Mouse (Mus musculus) right cerebral cortex, postnatal 10 days (tissue): ENCODE measurements around the gene Gm10271.

Source experiments
- DNase-seq, 2 experiments: peaks; one replicate each; pipeline ENCODE4 v3.0.0; 2021; ENCODE audit warnings: low spot score in 2 of 2

Gene Gm10271

DNA sequence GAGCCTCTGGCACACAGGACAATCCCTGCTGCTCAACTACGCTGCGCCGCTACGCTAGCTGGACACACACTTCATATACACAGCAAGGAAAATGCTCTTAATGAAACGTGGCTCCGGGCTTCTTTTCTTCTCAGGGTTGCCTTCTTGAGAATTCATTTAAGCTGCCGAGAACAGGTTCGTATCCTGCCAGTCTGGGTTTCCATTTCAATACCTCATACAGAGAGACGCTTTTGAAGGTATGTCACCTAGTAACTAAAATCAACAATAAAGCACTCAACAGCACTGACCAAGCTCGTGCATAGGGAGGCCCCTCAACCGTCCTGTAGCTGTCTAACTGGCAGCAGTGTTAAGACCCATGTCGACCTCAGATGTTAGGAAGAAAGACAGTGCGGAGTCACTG, 40.0 kb downstream of the Gm10271 start:
- DNase-seq, result no peak

DNA sequence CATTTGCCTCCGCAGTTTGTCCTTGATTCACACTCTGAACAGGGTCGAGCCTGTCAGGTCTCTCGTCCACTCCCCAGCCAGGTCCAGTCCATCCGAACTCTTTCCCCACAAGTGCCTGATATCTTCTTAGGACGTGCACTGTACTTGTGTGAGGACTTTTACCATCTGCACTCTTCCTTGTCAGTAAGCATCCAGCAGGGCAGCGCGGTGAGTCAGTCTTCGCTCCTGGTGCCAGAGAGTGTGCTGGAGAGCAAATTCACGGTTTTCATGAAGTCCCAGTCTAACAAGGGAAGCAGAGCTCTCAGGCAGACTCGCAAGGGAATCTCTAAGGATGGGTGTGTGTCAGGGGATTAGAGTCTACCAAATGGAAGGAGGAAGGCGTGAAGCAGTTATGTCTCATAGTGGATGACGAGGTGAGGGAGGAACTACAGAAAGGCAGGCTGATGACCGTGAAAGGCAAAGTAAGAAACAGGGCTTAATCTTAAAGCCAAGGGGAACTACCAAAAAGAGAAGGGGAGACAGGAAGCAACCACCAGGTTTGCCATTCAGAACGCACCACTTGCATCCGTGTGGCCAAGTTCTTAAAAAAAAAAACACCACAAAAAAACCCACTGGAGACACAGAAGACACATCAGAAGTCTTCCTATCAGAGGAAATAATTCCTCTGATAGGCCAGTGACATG, 40.8 kb downstream of the Gm10271 start:
- DNase-seq, result no peak

DNA sequence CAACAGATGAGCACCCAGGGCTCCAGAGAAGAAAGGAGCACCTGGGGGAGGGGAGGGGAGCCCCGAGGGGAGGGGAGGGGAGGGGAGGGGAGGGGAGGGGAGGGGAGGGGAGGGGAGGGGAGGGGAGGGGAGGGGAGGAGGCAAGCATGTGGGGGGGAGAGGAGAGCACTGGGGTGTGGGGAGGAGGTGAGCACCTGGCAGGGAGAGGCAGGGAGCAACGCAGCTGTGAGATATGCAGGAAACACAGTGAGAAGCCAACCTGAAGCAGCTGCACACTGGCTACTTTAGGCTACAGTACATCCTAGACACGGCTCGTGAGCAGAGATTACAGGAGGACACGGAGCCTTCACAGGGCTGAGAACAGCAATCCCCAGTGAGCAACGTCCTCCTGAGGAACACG, 41.5 kb downstream of the Gm10271 start:
- no peak for DNase-seq

DNA sequence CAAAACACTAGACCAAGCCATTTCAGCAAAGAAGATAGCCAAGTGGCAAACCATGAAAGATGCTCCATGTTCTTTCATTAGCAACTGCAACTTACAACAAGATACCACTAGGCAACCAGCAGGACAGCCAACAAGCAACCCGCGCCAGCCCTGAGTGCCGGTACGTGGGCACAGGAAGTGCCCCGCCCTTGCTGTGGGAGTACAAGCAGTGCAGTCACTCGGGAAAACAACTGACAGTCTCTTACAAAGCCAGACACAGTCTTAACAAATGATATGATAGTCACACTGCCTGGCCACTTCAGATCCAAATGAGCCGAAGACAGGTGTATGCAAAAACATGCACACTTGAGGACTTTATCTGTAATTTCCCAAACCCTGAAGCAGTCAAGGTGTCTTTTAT, 41.9 kb downstream of the Gm10271 start:
- no peak for DNase-seq

DNA sequence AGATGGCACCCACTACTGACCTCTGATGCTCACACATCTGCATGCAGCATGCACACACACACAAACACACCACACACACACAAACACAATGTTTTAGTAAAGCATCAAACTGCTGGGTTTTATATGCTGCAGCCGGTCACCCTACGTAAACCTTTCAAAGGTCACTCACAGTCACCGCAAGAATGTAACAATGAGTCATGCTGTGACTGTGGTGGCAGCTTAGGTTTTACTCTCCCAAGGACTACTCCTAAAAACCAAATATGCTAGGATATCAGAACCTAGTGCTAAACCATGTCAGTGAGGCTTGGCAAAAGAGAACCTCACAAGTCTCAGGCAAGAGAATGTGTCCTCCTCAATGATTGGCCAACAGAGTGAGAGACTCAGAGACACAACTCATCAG, 43.6 kb downstream of the Gm10271 start:
- no peak for DNase-seq

DNA sequence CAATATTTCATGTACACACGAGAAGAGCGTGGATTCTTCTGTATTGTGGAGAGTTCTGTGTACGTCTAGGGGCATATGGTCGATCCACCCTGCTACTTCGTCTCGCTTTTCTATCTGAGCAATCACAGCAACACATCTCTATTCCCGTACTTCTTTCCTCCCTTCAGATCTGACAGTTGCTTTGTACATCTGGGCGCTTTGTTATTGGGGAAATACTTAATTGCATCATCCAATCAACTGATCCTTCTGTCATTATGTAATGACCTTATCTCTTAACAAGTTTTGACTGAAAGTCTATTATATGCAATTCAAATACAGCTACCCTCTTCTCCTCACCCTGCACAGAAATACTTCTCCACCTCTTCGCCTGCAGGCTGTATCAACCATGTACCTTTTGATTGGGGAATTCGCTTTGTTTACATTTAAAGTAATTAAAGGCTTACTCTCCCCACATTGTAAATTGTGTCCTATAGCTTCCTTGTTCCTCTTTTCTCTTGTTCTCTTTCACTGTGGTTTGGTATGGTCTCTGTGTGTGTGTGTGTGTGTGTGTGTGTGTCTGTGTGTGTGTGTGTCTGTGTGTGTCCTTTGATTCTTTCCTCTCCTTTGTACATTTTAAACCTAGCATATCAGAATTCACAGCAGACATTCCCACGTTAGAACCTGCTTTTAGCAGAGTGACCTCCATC, 45.8 kb downstream of the Gm10271 start:
- DNase-seq, result no peak

DNA sequence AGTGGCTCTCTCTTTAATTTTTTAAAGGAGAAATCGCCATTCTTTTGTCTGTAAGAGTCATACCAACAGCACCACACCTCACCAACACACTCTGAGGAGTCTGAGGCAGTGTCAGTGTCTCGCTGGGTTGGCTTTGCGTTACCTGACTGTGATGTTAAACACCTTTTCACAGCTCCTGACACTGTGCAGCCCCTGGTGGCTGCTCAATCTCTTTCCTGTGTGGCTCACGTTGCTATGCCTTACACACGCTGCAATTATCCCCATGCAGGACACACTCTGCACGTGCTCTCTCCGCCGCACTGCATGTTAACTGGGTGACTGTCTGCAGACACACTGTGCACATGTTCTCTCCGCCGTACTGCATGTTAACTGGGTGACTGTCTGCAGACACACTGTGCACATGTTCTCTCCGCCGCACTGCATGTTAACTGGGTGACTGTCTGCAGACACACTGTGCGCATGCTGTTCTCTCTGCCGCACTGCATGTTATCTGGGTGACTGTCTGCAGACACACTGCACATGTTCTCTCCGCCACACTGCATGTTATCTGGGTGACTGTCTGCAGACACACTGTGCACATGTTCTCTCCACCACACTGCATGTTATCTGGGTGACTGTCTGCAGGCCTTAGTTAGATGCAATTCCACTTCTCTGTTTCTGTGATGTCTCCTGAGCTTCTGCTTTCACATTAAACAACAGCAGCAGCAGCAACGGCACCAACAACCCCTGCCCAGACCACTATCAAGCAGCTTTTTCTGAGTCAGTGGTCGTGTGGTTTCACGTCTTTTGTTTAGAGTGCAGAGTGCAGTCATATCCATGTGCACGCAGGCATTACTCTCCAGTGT, 48.5 kb downstream of the Gm10271 start:
- no peak for DNase-seq

DNA sequence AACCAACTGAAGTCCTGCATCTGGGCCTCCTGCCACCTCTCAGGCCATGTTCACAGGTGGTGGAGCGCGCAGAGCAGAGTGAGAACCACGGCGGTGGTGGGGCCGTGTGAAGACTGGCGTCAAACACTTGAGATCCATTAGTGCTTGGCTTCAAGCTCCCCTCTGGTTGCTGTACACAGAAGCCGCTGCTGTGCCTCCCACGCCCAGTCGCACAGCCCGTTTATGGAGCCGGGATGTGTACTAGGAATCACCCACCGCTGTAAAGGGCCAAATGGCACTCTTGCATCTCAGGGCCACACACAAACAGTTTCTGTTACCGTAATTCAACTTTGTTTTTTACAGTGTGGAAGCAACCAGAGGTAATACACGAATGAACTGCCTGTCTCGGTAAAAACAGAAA, 50.2 kb downstream of the Gm10271 start:
- DNase-seq, result no peak

DNA sequence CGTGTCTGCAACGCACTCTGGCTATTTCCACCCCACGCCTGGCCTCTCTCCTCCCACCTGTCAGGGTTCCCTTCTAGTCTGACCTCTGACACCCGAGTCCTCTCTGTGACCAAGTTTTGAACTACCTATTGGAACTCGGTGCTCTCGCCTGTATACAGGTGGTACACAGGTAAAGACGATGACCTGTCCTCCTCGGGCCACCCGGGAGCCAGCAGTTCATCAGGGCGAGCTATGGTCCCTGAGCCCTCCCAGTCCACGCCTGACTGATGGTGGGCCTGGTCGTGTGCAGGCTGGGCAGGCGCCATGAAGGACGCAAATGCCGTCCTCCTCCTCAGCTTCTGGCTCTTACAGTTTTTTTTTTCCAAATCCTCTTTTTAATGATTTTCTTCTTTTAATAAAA, 51.0 kb downstream of the Gm10271 start:
- no peak for DNase-seq

DNA sequence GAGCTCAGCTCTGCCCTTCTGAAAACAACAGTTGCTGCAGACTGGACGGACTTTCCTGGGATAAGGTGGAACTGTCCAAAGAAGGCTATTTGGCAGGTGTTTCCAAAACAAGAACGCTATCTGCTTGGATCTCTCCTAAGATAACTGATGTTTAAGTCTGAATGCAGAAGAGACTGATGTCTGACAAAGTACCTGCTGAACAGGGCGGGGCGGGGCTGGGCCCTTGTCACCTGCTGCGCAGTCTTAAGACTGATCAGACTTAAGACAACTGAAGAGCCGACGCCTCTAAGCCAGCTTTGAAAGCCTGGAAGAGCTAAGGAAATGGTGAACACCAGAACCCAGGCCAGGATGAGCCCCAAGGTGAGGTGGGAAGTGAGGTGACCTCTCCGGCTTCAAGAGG, 51.8 kb downstream of the Gm10271 start:
- no peak for DNase-seq

DNA sequence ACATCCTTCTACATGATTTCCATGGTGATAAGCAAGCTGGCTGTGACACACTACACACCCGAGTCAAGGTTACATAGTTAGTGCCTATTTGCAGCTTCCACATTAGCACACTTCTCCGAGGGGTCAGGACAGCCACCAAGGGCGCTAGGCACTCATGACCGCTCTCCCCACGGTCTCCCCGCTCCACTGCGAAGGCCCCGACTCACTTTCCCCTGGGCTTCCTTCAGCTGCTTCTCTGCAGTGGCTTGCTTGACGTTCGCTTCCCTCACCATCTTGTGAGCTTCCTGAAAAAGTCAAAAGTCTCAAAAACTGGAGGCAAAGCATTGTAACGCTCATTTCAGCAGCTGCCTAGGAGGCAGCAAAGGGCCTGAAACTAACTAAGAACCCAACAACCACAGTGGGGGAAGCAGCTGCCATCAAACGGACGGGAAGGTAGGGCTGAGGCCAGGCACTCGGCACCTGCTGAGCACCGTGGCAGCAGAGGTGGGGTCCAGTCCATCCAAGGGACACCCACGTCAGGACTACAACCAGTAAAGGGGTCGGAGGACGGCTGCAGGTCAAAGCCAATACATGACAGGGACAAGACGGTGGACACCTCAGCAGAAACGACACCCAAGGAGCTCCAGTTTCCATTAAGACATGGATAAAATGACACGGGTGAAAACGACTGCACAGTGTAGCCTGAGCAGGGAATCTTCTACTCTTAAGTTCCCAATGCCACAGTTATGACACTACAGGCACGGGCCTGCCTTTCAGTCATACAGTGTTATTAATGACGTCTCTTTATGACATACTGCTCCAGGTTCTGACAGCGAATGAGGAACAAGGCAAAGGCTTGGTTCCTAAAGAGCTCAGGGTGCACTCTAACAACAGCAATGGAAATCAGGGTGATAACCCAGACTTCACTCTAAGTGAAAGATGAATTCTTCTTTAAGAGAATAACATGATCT, 52.8 kb downstream of the Gm10271 start:
- DNase-seq, result no peak

DNA sequence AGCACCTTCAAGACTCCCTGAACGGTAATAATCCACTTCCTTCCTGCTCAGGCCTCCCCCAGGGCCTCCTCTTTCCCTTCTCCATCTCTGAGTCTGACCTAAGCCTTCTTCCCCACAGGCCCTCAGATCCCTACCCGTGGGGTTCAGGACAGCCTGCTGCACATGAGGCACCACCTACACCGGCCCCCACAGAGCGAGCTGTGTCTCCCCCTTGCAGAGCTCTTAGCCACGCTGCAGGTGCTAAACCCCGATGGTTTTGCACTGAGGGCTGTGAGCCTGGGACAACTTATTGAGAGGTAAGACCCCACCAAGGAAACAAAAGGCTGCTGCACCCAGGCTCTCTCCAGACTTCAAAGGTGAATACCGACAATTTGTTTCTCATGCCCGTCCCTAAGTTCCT, 55.8 kb downstream of the Gm10271 start:
- DNase-seq, result no peak

DNA sequence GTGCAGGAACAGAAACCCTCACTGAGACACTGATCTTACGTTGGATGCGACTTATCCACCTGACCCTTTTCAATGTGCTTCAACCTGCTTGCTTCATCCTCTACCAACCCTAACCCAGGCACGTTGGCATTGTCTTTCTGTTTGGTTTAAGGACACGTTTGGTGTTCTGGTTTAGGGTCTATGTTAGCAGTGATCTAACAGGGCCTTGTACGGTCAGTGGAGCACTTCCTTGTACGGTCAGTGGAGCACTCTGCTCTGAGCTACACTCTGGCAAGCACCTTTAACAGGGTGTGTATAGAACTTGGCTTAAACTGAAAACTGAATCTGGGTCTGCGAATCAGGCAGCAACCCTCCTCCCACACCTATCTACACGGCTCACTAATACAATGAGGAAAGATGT, 57.1 kb downstream of the Gm10271 start:
- DNase-seq, result no peak

DNA sequence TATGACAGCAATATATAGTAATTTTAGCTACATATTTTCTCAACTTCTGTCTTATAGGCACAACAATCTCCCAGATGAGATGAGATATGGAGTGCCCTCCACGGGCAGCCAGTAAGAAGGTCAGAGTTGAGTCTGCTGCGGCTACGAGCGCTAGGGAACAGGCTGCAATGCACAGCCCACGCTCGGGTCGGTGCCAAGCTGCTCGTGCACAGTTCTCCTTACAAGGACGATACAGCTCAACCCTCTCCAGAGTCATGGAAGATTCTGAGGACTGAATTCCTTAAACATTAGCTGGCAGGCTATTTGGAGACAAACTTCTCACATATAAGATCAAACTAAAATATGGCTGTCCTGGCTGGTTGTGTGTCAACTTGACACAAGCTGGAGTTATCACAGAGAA, 57.8 kb downstream of the Gm10271 start:
- DNase-seq, result no peak

DNA sequence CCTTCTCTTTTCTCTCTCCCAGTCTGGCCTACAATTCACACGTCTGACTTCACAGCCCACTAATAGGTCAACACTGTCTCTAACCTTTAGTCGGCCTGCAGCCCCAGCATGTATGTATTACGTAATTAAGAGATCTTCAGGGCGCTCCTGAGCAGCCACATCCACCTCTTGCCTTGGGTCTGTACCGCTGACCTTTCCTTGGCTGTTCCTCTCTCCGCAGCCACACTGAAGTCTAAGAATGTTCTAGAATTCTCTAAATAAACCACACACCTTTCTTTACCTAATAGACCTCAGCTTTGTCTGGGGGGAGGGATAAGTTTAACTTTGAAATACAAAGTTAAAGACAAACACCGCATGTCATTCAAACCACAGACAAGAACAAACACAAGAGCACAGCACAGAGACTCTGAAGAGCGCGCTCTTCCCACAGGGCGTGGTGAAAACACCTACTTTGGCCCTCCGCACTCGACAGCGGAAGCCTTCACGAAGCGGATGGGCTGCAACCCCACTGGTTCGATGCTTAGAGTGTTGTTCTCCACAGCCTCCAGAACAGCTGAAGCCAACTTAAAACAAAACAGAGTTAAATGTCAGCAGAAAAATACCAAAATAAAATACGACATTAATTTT, 58.6 kb downstream of the Gm10271 start:
- DNase-seq, result no peak

DNA sequence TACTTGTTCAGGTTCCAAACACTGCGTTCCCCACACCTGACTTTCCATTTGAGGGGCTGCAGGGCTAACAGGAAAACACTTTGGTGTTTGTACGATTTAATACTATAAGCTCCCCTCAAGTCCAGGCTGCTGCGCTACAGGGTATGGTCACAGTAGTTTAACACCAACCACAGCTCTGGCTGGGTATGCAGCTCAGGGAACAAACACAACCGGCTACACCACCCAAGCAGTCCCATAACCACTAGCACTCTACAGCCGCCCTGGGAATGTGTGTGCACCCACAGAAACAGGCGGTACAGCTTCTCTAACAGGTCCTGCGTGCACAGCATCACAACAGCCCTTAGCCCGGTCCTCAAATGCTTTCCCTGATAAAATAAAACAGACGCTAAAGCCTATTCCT, 59.6 kb downstream of the Gm10271 start:
- DNase-seq, result no peak

DNA sequence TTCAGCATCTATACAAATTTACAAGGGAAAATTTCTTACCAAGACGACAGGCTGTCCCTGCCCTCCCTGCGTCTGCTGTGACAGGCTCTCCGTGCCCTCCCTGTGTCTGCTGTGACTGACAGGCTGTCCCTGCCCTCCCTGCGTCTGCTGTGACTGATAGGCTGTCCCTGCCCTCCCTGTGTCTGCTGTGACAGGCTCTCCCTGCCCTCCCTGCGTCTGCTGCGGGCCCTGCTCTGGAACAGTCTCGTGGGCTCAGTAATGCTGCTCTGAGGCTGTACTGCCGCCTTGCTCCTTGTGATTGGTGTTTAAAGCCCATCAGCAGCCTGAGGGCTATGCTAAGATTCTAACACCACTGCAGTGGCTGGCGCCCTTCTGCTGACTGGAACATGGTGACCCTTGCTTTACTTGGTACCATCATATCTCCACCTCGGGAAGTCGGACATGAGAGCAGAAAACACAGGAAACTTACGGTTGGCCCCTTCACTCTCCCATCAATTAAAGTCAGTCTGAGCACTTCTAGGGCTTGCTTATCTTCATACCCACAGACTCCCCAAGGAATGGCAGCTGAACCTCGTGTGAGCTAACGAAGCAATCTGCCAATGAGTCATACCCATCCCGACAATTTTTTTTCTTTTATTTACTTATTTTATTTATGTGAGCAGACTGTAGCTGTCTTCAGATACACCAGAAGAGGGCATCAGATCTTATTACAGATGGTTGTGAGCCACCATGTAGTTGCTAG, 63.3 kb downstream of the Gm10271 start:
- no peak for DNase-seq
